Mouse (Mus musculus) brain, embryonic 18.5 days (tissue): ENCODE measurements around the gene Dnmbp.

Source experiments
- DNase-seq: peaks from one replicate; pipeline ENCODE4 v3.0.0-alpha.2; 2012; ENCODE audit warnings: low read depth, low spot score

Gene Dnmbp

DNA sequence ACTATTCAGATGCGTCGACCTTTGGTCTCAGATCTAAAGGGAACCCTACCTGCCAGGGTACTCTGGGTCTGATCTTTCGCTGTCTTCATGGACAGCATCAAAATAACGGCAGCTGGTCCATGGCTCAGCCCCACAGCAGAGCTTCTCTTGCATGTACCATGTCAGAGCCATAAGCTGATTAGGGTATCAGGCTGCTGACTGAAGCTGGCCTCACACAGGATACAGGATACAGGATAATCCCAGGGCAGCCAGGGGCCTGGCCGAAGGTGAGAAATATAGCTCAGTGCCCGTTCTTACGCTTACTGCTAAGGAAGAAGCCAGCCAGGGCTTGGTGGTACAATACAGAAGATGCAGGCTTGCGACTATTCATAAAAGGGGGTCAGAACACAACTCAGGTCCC lies 4.6 kb upstream of the Dnmbp start:
- DNase-seq, result no peak

DNA sequence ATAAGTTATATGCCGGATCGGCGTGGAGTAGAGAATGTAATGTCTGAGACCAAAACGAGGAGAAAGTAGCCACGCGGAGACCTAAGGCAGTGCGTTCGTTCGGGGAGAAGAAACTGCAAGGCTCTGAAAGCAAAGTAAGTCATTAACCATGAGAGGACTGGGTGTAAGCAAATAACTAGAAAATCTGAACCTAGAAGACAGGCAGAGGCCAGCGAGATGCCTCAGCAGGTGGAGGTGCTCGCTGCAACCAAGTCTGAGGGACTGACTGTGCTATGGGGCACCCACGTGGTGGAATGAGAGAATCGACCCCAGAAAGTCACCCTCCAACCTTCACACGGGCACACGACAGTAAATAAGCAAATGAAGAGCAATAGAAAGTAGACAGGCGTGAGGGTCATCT lies 3.1 kb upstream of the Dnmbp start:
- no peak for DNase-seq

DNA sequence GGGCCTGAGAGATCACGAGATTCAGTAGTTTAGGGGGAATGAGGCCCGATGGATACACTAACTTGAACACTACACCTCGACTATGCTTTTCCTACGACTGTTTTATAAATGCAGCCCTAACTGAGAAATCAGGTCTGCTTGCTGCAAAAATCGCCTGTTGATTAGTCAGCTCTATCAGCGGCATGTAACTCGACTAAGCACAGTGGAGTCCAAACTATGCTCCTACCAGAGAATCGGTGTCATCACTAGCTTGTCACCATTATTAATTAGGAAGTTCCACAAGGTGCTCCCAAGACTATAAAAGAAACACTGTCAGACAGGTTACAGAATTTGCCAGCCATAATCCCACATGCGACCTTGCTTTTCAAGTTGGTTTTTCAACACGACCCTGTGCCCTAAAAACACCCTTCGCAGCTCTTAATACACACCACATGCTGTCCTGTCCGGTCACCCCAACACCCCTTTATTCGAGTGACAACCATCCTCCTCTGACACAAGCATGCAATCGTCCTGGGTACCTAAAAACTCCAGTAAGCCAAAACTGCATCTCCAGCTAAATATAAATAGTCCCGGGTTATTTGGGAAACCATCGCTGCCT lies 721 bp downstream of the Dnmbp start:
- DNase-seq, result no peak

DNA sequence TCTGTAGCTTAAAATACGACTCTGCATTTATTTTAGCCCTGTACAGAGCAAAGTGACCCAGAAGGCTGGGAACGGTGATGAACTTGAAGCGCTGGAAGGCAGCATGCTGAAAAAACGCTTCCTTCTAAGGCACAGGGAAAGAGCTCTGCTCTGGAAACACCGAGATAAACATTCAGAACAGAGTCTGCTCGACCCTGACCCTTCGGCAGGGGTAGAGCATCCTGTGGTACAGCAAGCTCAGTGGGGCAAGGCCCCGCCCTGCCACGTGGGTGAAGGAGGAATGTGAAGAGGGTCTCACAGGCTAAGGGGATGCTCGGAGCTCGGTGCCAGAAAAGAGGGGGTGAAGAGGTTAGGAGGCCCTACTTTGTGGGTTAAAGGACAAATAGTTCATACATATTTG lies 1.6 kb downstream of the Dnmbp start:
- no peak for DNase-seq

DNA sequence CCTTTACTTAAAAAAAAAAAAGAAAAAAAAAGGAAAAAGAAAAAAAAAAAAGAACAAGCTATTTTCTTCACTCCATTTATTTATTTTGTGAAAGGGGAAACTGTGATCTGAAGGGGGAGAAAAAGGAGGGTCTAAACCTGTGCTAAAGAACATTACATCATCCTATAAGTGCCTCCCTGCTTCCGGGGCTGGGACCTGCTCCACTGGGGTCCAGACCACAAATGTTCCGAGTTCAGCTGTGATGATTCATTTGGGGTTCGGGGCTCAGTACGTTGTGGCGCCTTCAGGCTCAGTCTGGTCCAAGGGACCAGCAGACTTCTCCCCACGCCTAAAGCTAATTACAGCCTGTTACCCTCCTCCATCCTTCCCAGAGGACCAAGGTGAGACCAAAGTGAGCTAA lies 9.1 kb downstream of the Dnmbp start:
- DNase-seq, result no peak

DNA sequence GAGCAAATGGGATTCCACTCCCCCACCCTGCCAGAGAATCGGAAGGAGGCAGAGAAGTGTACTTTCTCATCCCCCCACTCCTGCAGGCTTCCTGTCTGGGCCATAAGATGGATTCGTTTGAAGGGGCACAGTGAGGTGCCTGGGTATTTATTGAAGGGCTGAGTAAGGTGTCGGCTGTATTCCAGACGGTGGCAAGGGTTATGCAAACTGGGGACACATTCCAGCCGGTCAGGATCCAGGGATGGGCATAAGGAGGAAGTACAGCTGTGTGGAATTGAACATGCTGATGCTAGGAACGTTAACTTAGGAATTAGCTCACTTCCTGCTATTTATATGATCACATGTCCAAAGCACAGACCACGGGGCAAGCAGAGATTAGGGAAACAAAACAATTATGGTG lies 9.6 kb downstream of the Dnmbp start:
- no peak for DNase-seq

DNA sequence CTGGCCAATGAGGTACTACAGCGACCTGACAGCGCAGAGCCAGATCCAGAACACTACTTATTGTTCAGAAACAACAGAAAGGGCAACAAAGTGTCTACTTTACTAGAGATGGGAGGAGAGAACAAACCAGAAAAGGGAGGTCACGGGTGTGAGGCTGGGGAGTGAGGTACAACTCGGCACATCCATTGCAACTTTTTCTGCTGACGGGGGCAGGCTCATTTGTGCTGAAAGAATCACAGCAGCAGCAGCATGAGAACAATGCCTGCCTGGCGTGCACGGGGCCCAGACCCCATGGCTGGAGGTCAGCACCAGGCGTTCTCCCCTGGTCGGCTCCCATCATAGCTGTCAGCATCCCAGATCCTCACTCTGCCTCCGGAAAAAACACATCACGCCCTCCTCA lies 10.1 kb downstream of the Dnmbp start:
- DNase-seq, result no peak

DNA sequence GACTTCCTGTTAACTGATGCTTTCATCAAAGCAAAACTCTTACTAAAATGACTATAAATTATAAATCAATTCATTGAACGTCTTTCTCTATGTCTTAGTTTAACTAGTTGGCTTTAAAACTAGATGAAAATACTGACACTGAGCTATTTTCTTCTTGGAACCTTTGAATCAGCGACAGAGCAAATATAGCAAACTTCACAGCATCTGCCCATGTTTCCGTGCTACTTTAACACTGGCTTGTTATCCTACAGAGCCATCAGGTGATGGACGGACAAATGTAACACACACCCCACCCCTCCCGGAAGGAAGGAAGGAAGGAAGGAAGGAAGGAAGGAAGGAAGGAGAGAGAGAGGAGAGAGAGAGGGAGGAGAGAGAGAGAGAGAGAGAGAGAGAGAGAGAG lies 12.0 kb downstream of the Dnmbp start:
- DNase-seq, result no peak

DNA sequence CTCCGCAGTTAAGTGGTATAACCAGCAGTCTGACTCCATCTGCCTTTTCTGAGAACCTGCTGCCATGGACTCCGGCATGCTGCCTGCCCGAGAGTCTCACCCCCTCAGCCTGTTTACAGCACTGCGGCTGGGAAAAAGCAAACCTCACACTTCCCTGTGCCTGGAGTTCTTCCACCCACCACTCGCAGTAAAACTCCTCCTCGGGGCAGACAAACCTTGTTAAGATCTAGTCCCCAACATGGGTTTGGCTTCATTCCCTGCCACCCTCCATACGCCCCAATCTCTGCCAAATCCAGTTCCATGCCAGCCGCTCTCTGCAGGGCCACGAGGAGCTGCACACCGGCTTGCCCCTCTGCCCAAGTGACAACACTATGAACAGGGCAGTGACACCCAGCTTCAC lies 12.9 kb downstream of the Dnmbp start:
- DNase-seq, result no peak

DNA sequence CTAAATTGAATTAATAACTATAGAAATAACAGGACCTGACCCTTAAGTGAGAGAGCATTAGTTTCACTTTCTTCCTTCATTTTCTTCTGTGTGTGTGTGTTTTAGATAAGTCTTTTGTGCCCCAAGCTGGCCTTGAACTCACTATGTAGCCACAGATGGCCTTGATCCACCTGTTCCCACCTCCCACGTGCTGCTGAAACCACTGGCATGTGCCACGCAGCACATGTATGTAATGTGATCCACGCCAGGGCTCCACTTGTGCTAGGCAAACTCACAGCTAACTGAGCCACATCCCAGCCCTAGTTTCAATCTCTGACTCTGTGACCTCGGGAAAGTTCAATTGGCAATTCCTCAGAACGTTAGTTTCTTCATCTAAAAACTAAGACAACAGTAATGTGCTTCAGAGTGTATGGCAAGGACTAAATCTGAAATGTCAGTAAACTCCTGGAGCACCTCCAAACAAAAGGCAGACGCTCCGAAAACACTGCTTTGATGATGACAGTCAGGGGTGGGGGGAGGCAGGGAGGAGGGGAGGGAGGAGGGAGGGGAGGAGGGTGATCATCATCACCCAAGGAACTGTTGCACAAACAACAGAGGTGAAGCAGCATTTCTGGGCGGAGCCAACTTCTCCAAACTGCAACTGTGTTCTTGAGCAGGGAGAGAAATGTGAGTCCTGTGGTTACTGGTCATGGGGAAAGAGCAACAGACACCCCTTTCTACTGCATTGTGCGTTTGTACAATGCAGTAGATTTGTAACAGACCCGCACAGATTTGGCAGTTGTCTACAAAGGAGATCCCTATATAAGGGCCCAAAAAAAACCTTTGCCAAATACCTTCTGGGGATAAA lies 13.6 kb downstream of the Dnmbp start:
- no peak for DNase-seq

DNA sequence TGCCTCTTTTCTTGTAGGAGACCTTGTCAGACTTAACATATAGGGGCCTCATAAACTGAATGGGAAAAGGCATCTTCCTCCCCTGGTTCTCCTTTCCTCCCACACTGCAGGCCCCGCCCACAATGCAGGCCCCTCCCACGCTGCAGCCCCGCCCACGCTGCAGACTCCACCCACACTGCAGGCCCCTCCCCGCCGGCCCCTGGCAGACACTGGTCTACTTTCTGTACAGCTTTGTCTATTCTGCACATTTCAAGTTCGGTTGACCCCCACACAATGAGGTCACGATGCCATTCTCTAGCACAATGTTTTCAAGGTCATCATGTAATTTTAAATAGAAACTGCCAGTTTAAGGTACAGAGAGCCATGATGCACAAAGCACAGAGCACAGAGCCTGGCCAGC lies 15.6 kb downstream of the Dnmbp start:
- DNase-seq, result no peak

DNA sequence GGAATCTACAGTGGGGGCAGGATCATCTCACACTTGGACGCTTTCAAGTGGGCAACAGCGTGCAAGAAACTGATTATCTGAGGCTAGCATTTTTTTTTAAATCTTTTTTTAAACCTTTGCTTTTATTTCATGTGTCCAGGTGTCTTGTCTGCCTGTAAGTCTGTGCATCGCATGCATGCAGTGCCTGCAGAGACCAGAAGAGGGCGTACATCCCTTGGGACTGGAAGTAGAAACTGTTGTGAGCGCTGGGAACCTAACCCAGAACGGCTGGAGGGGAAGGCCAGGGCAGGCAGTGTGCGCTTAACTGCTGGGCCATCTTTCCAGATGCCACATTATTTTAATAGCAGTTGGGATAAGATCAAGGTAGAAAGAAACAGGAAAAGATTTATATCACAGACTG lies 17.0 kb downstream of the Dnmbp start:
- no peak for DNase-seq

DNA sequence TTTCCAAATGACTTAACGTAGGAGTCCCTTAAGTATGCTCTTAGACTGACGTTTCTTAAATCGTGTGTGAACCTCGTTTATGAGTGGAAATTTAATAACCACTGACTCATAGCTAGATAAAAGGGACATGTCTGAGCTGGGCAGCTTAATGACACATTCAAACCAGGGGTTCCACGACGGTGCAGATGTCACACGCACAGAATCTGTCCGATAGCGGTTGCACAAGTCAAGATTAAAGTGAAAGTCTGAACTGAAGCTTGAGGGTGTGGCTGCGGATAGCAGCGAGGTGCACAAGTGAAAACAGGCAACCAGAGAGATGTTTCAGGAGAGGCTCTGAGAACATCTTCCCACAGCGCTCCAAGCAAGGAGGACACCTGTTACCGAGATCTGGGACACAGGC lies 18.6 kb downstream of the Dnmbp start:
- no peak for DNase-seq

DNA sequence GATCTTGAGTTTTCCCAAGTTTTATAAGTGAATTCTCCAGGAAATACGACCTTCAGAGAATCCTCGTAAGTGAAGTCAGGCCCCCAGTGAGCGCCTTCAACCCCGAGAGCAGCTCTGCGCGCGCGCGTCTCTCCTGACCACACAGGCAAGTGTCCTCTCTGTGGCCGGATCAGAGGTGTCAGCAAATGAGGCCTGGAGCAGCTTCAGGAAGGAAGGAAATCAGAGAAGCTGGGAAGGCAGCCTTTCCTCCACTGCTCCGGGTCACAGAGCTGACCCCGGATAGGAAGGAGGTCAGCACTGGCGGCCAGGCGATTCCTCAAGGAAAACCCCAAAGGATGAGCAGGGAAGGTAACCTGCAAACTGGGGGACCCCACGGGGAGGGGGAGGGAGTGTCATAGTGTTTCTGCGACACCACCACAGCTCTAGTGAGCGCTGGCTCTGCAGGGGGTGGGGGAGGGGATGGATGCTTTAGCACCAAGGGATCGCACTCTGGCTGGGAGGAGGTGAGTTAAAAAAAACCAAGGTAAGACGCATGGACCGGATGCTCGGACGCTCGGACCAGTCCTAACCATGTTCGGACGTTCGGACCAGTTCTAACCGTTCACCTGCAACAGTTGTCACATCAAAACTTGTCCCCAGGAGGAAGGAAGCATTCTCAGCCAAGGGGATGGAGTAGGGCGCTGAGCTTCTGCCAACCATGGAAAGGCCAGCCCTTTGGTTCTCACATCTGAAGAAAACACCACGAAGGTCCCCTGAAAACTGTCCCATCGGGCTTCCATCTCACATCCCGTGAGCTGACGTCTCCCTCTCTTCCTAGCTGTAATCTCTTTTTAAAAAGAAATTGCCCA lies 19.3 kb downstream of the Dnmbp start:
- DNase-seq, result no peak

DNA sequence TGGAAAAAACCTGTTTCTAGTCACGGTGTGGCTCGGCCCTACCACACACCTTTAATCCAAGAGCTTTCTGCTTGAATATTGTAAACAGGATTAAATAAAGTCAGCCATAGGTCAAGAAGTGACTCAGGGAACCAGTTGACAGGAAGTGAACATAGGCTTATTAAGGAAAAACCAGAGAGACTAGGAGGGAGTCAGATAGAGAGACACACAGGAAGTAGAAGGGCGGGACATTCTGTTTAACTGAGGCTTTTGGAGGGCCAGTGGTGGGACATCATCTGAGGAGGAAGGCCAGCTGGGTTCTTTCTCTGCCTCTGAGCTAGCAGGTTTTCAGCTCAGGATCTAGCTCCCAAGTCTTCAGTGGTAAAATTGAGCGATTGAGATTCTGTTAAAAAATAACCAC lies 20.1 kb downstream of the Dnmbp start:
- no peak for DNase-seq

DNA sequence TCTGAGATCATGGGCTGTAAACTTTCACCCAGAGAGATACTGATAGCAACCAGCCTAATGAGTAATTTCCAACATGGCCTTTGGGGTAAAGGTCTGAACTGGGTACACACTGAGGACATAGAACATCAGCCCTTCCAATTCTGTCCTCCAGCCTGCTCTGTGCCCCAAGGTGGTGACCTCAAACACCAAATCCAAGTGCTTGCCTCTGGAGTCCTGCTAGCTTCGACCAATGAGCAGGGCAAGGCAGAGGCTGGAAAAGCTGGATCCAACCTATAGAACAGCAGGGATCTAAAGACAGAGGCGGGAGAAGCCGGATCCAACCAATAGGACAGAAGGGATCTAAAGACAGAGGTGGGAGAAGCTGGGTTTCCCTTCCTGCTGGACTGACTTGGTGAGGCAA lies 21.2 kb downstream of the Dnmbp start:
- no peak for DNase-seq

DNA sequence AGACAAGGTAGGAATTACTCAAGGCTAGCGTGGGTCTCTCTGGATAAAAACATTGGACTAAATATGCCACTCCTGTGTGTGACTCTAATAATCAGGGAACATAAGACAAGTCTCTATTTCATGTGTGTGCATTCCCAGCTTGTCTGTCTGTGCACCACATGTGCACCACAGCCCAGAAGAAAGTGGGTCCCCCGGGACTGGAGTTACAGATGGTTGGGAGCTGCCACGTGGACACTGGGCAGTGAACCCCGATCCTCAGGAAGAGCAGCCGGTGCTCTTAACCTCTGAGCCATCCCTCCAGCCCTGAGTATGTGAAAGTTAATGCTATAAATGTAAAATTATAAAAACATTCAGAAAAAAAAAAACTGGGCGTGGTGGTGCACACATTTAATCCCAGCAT lies 22.2 kb downstream of the Dnmbp start:
- no peak for DNase-seq

DNA sequence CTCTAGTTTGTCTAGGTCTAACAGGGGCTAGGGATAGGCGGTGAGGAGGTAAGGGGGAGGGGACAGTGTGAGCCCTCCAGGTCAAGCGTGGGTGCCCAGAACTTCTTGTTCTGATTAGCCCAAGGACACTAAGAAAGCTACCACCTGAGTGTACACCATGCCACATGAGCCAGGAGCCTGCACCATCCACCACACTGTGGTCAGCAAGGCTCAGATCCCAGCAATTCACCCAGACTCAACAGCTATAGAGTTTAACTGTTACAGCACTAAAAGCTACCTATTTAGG lies 22.6 kb downstream of the Dnmbp start:
- no peak for DNase-seq

DNA sequence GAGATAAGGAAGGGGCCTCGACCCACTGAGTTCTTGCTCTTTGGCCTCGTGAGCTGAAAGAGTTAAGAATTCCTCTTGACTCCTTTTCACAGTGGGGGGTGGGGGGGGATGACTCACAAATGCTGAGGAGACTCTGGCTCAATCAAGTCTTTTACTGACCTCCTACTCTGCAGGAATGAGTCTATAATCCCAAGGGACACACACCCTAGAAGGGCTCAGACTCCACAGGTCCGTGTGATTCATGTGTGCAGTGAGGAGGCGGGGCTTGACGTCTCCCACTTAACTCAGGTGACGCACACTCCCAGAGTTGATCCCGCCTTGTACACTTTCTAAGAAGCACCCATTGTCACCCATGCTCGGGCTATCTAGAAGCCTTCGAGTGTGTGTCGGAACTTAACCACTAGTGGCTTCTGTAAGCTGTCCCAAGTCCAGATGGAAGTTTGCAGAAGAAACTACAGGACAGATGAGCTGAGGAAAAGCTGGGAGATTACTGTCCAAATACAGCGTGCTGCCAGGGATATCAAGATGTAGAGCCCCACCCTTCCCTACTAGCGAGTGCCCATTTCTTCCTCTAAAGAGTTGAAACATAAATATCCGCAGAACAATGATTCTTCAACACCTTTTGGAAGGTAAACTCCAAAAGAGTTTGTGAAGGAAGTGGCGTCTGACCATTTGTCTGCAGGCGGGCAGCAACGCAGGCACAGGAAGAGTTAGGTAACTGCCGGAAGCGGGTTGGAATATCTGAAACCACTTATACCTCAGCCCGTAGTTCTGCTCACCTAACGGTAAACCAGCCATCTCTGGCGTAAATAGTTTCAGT lies 23.2 kb downstream of the Dnmbp start:
- DNase-seq, result no peak

DNA sequence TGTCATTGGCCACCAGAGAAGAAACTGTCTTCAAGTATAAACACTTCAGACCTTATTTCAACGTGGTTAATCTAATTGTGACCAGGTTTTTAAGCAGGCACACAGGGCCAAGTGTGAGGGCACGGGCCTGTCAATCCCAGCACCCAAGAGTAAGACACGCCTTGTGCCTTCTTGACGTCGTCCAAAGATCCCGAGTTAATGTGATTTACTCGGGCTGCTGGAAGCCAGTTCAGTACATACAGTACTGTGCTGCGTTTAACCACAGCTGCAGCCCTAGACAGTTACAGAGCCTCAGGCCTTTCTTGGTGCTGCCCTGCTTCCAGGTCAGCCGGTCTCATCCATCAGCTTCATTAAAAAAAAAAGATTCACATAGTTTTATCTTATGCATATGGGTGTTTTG lies 24.6 kb downstream of the Dnmbp start:
- DNase-seq, result no peak

DNA sequence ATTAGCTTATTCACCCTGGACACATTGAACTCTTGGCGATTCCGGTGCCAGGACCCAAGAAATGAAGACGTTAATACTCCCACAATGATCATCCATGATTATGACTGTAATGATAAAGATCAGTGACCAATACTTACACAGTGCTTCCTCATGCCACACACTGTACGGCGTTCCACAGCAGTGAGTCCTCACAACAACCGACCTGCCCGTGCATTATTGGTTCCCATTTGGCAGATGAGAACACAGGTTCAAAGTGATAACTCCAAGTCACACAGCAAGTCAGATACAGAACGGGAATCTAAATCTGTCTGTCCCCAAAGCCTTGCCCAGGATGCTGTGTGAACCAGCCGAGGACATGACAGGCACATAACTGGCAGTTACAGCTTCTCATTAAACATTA lies 25.0 kb downstream of the Dnmbp start:
- no peak for DNase-seq
